ENCODE assay signal across 15 mouse cellular contexts in genomic region chr3:131212200-131212599, GRCm38 (mm10). TPM values are rescaled to one million over a fixed set of nuclear protein-coding genes. Genes with fewer than 3 reads are reported as not detected.
DNase-seq lines count a peak whose midpoint lies in the region; ATAC-seq and TF ChIP-seq lines count a peak whose summit lies in the region.
"Had no signal": no experiment of that assay in that cellular context is flagged by ENCODE, and none has a peak within 500 bp of the region (broad histone marks: within the 10 kb centered on the region; RNA-seq: fewer than 3 reads in every experiment).

No protein-coding gene starts in this region.

- TF ChIP-seq EP300 in heart, adult 2 months (IDR thresholded peaks at IDR 0.05; ENCODE audit: insufficient read depth, low read depth, low read length), result no peak

- ATAC-seq in neural tube, embryonic 11.5 days (ENCODE audit: insufficient read depth, low FRiP score, low TSS enrichment), result no peak
- no peak for ATAC-seq in cerebellum, adult (ENCODE audit: insufficient number of reproducible peaks, low FRiP score, low TSS enrichment)
- ATAC-seq: forebrain, embryonic 15.5 days had no signal

- no peak overlapping the region for H3K27ac ChIP-seq in heart, adult 2 months
- H3K27ac ChIP-seq in neural tube, embryonic 11.5 days (ENCODE audit: low read depth, low read length), result no peak overlapping the region
- no peak overlapping the region for H3K27ac ChIP-seq in bone marrow macrophage, adult 2 months (ENCODE audit: insufficient read depth, low read depth, low read length)
- H3K27ac ChIP-seq: forebrain, embryonic 15.5 days; liver, embryonic 13.5 days had no signal

- no peak for DNase-seq in heart, adult 2 months
- DNase-seq in heart, adult 8-10 months (ENCODE audit: low spot score), result no peak
- peak; percentile 28 for DNase-seq in neural tube, embryonic 11.5 days (ENCODE audit: low spot score)
- no peak for DNase-seq in neural tube, embryonic 10.5 days (ENCODE audit: extremely low spot score, low spot score)
- peak; percentile 48 for DNase-seq in thymus, postnatal 25 days
- DNase-seq in frontal cortex, postnatal 14 days (ENCODE audit: low spot score in 2 of 2), result no peak
- DNase-seq: adrenal gland, adult 8-10 months; cerebellum, adult 18-20 months; heart, adult 18-20 months; heart, postnatal 36 days; kidney, adult 9 months; liver, embryonic 13.5 days had no signal

- H3K4me3 ChIP-seq in heart, adult 2 months, result no peak overlapping the region
- no peak overlapping the region for H3K4me3 ChIP-seq in neural tube, embryonic 11.5 days (ENCODE audit: low read depth, low read length)
- H3K4me3 ChIP-seq in bone marrow macrophage, adult 2 months (ENCODE audit: insufficient read depth, low read length), result no peak overlapping the region
- H3K4me3 ChIP-seq: forebrain, embryonic 15.5 days; liver, embryonic 13.5 days had no signal

- no peaks in the 10 kb centered on the region for H3K4me1 ChIP-seq in heart, adult 2 months (ENCODE audit: control insufficient read depth, insufficient read depth, low read length)
- no peaks in the 10 kb centered on the region for H3K4me1 ChIP-seq in neural tube, embryonic 11.5 days (ENCODE audit: control insufficient read depth, insufficient read depth, low read length)
- peaks cover 4% of the 10 kb centered on the region for H3K4me1 ChIP-seq in bone marrow macrophage, adult 2 months (ENCODE audit: control insufficient read depth, insufficient read depth, low read length)
- H3K4me1 ChIP-seq: forebrain, embryonic 15.5 days; liver, embryonic 13.5 days had no signal

- peak; percentile 25 for TF ChIP-seq CTCF in heart, adult 2 months (IDR thresholded peaks at IDR 0.05)
- peak; percentile 44; the same call in 1 of the 2 replicates for TF ChIP-seq CTCF in bone marrow macrophage, adult 2 months (IDR thresholded peaks at IDR 0.05; ENCODE audit: low read depth, low read length)

- H3K9ac ChIP-seq in heart, adult 2 months (ENCODE audit: low read depth, low read length), result no peak overlapping the region
- H3K9ac ChIP-seq in neural tube, embryonic 11.5 days (ENCODE audit: low read length), result no peak overlapping the region
- H3K9ac ChIP-seq: forebrain, embryonic 15.5 days; liver, embryonic 13.5 days had no signal

- H3K9me3 ChIP-seq in neural tube, embryonic 11.5 days (ENCODE audit: control insufficient read depth, low read length), result no peaks in the 10 kb centered on the region
- H3K9me3 ChIP-seq: forebrain, embryonic 15.5 days; liver, embryonic 13.5 days had no signal

- intact Hi-C loops in heart, adult 2 months (cut with DNase I), result no loop called here

- no peak for TF ChIP-seq POLR2A in heart, adult 2 months (IDR thresholded peaks at IDR 0.05; ENCODE audit: insufficient read depth, low read depth, low read length)
- TF ChIP-seq POLR2A in bone marrow macrophage, adult 2 months (IDR thresholded peaks at IDR 0.05; ENCODE audit: borderline replicate concordance, low read depth, low read length), result no peak

- no peaks in the 10 kb centered on the region for H3K79me2 ChIP-seq in heart, adult 2 months (replicated peaks; ENCODE audit: control insufficient read depth, insufficient read depth, low read length)

- H3K4me2 ChIP-seq in neural tube, embryonic 11.5 days (ENCODE audit: low read depth), result no peak overlapping the region
- H3K4me2 ChIP-seq: forebrain, embryonic 15.5 days; liver, embryonic 13.5 days had no signal

- H3K36me3 ChIP-seq in heart, adult 2 months (ENCODE audit: control insufficient read depth, insufficient read depth, low read length), result no peaks in the 10 kb centered on the region
- no peaks in the 10 kb centered on the region; the same call in 1 of the 2 replicates for H3K36me3 ChIP-seq in neural tube, embryonic 11.5 days (ENCODE audit: control insufficient read depth, insufficient read depth, low read length)
- H3K36me3 ChIP-seq: forebrain, embryonic 15.5 days; liver, embryonic 13.5 days had no signal

- WGBS in heart, adult 2 months, result 89% methylated on average over 7 of the region's 7 CpGs
- 85% methylated on average over 7 of the region's 7 CpGs for WGBS in neural tube, embryonic 11.5 days

- H3K27me3 ChIP-seq in heart, adult 2 months (ENCODE audit: control insufficient read depth, insufficient read depth, low read length), result no peaks in the 10 kb centered on the region
- no peaks in the 10 kb centered on the region for H3K27me3 ChIP-seq in neural tube, embryonic 11.5 days (ENCODE audit: control insufficient read depth, insufficient read depth, low read length)
- H3K27me3 ChIP-seq: forebrain, embryonic 15.5 days had no signal

RNA-seq across cellular contexts. Expression of gene Hadh, which starts 59.7 kb away (rescaled TPM):
- 100 to 1,000 TPM; 648 to 774 TPM for total RNA-seq in heart, adult 2 months (2021)
- 619 and 842 TPM in 2 replicates for polyA plus RNA-seq in heart, adult 2 months (2012; rRNA removed)
- 100 to 1,000 TPM; 729 to 925 (median 854) TPM for total RNA-seq in heart, adult 8-10 months (2022)
- 74.6 and 77.6 TPM in 2 replicates for polyA plus RNA-seq in neural tube, embryonic 11.5 days (2014; fragmentation: Nextera tagmentation; extraction: Ambion mirVana)
- polyA plus RNA-seq in bone marrow macrophage, adult 2 months (2012; ENCODE audit: insufficient read depth, insufficient read length, missing spikeins), result 41.0 and 44.0 TPM in 2 replicates

Comparison
In these comparisons a context has a peak if more than half of its experiments do, and no peak if none do; other contexts are left out.
1. DNase-seq: peak in neural tube, embryonic 11.5 days (single experiment) and thymus, postnatal 25 days (single experiment); none in heart, adult 2 months (0 of 2), heart, adult 8-10 months (single experiment), neural tube, embryonic 10.5 days (single experiment) and frontal cortex, postnatal 14 days (0 of 2).